Mouse (Mus musculus) kidney, embryonic 15.5 days (tissue): ENCODE data around the gene Btbd9. TPM values are rescaled to one million over a fixed set of nuclear protein-coding genes. Genes with fewer than 3 reads are reported as not detected.

ENCODE experiments used
- ATAC-seq: fragments of 200-750 bp; cut with Nextera tagmentation; replicated peaks from 2 replicates; pipeline ENCODE4 v1.8.0; 2017; ENCODE audit warnings: moderate TSS enrichment; ENCODE audit not compliant: low FRiP score
- H3K27ac ChIP-seq: fragments of 300-500 bp; sonication (generic); 2 replicates; pipeline ENCODE4 v1.5.1; 2015; ENCODE audit warnings: mild to moderate bottlenecking, inconsistent platforms
- H3K27me3 ChIP-seq: fragments of 300-500 bp; sonication (generic); 2 replicates; pipeline ENCODE4 v1.6.1; 2015; ENCODE audit warnings: inconsistent platforms
- H3K36me3 ChIP-seq: fragments of 300-500 bp; sonication (generic); 2 replicates; pipeline ENCODE4 v1.6.1; 2015; ENCODE audit warnings: inconsistent platforms
- H3K4me1 ChIP-seq: fragments of 300-500 bp; sonication (generic); 2 replicates; pipeline ENCODE4 v1.6.1; 2015; ENCODE audit warnings: inconsistent platforms
- H3K4me2 ChIP-seq: fragments of 300-500 bp; sonication (generic); 2 replicates; pipeline ENCODE4 v1.6.1; 2015; ENCODE audit warnings: moderate library complexity, mild to moderate bottlenecking, inconsistent platforms
- H3K4me3 ChIP-seq: fragments of 300-500 bp; sonication (generic); replicated peaks from 2 replicates; pipeline ENCODE4 v1.5.1; 2015; ENCODE audit warnings: mild to moderate bottlenecking, inconsistent platforms
- H3K9ac ChIP-seq: fragments of 300-500 bp; sonication (generic); 2 replicates; pipeline ENCODE4 v1.6.1; 2015; ENCODE audit warnings: mild to moderate bottlenecking, inconsistent platforms
- H3K9me3 ChIP-seq: fragments of 300-500 bp; sonication (generic); replicated peaks from 2 replicates; pipeline ENCODE4 v1.6.1; 2016; ENCODE audit warnings: inconsistent platforms
- WGBS: fragments of 180-500 bp; shearing (Covaris S2); methylation state at CpG from one replicate; pipeline ENCODE4 v1.1.7; 2015; ENCODE audit warnings: mixed read lengths; 5-methylcytosine and 5-hydroxymethylcytosine counted together
- polyA plus RNA-seq: library from polyadenylated mRNA; unstranded; fragments of >200 nt; fragmentation: Nextera tagmentation; extraction: Ambion mirVana; gene quantifications from 2 replicates; pipeline ENCODE4 v1.2.1, GENCODE M21; 2015

Gene Btbd9
- polyA plus RNA-seq, 1 experiment from 2014 or later: 57.8 TPM

GRCm38 (mm10) chr17:30334257-30334656 is 242.0 kb downstream of the Btbd9 start:
- no peak overlapping the region for H3K4me2 ChIP-seq
- H3K9ac ChIP-seq: no peak overlapping the region
- H3K36me3 ChIP-seq: no peaks in the 10 kb centered on the region
- no peaks in the 10 kb centered on the region for H3K27me3 ChIP-seq
- no peak overlapping the region for H3K4me3 ChIP-seq
- H3K27ac ChIP-seq: no peak overlapping the region
- no peak for ATAC-seq
- WGBS: 89% methylated on average over 6 of the region's 6 CpGs
- no peaks in the 10 kb centered on the region for H3K9me3 ChIP-seq
- H3K4me1 ChIP-seq: peaks cover 15% of the 10 kb centered on the region

DNA sequence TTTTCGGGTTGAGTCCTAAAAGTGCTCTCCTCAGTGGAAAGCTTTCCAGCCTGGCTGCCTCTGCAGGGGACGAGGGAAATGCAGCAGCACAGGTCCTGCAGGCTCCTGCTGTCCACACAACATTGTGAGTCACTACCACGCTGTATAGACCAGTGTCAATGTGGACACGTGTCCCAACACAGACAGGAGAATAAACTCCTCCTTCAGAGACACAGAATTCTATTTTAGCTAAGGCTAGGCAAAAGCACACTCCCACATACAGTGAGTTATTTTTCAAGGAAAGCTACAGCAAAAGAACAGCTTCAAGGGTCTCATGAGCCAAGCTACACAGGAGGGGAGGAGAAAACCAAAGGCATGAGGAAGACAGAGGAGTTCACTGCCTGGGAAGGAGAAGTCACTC is 243.2 kb downstream of the Btbd9 start:
- no peaks in the 10 kb centered on the region for H3K36me3 ChIP-seq
- peaks cover 15% of the 10 kb centered on the region for H3K4me1 ChIP-seq
- no peak for ATAC-seq
- no peak overlapping the region for H3K4me2 ChIP-seq
- H3K4me3 ChIP-seq: no peak overlapping the region
- no peaks in the 10 kb centered on the region for H3K27me3 ChIP-seq
- no peak overlapping the region for H3K9ac ChIP-seq
- no peak overlapping the region for H3K27ac ChIP-seq
- WGBS: 79% methylated on average over 4 of the region's 4 CpGs
- H3K9me3 ChIP-seq: no peaks in the 10 kb centered on the region

- Histone ChIP-seq H3K27me3 (no peaks in the 10 kb centered on the region), H3K36me3 (no peaks in the 10 kb centered on the region), H3K4me1 (peaks cover 10% of the 10 kb centered on the region), H3K4me3 (no peak overlapping the region), H3K27ac (no peak overlapping the region), H3K9me3 (no peaks in the 10 kb centered on the region), H3K9ac (no peak overlapping the region), H3K4me2 (no peak overlapping the region)
- no peak for ATAC-seq
- WGBS: 66% methylated on average over 6 of the region's 6 CpGs
These were observed 244.9 kb downstream of the Btbd9 start for GRCm38 (mm10) chr17:30331380-30331779.

- no peak overlapping the region for H3K4me3 ChIP-seq
- H3K27ac ChIP-seq: no peak overlapping the region
- H3K27me3 ChIP-seq: no peaks in the 10 kb centered on the region
- 78% methylated on average over 2 of the region's 2 CpGs for WGBS
- ATAC-seq: no peak
- H3K4me1 ChIP-seq: no peaks in the 10 kb centered on the region
- H3K9me3 ChIP-seq: no peaks in the 10 kb centered on the region
- no peak overlapping the region for H3K9ac ChIP-seq
- no peak overlapping the region for H3K4me2 ChIP-seq
- H3K36me3 ChIP-seq: no peaks in the 10 kb centered on the region
These were observed 246.8 kb downstream of the Btbd9 start for GRCm38 (mm10) chr17:30329531-30329930.

GRCm38 (mm10) chr17:30328924-30329323 is 247.4 kb downstream of the Btbd9 start:
- Histone ChIP-seq H3K27me3 (no peaks in the 10 kb centered on the region), H3K9ac (no peak overlapping the region), H3K36me3 (no peaks in the 10 kb centered on the region), H3K27ac (no peak overlapping the region), H3K9me3 (no peaks in the 10 kb centered on the region), H3K4me3 (no peak overlapping the region), H3K4me1 (no peaks in the 10 kb centered on the region), H3K4me2 (no peak overlapping the region)
- WGBS: 72% methylated on average over 5 of the region's 5 CpGs
- no peak for ATAC-seq

DNA sequence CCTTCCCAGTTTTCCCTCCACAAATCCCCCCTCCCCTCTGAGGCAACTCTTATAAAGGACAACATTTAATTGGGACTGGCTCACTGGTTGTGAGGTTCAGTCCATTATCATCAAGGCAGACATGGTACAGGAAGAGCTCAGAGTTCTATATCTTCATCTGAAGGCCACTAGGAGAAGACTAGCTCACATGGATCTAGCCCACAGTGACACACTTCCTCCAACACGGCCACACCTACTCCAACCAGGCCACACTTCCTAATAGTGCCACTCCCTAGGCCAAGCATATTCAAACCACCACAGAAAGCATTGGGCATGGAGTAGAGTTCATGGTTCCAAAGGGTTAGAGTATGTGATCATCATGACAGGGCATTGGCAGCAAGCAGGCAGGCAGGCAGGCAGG is 249.4 kb downstream of the Btbd9 start:
- Histone ChIP-seq H3K36me3 (no peaks in the 10 kb centered on the region), H3K27me3 (no peaks in the 10 kb centered on the region), H3K9ac (no peak overlapping the region), H3K27ac (no peak overlapping the region), H3K4me3 (no peak overlapping the region), H3K9me3 (no peaks in the 10 kb centered on the region), H3K4me1 (no peaks in the 10 kb centered on the region), H3K4me2 (no peak overlapping the region)
- no peak for ATAC-seq
- WGBS: 84% methylated on average over 1 of the region's 1 CpGs

DNA sequence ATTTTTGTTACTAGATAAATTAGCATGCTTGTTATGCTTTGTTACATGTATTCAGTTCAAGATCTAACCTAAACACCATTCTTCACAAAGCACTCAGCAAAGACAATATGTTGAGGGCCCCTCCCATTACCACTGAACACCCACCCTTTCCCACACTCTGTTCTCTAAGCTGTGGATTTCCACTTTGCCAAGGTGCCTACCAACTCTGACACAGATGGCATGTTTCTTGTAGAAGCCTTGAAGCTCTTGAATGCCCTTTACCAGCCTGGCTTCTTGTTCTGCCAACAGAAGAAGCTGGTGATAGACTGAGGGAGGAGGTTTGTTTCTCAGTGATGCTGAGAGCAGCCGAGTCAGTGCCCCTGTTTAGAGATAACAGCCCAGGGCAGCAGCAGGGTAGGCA is 256.0 kb downstream of the Btbd9 start:
- H3K4me3 ChIP-seq: no peak overlapping the region
- no peaks in the 10 kb centered on the region for H3K4me1 ChIP-seq
- H3K27ac ChIP-seq: no peak overlapping the region
- no peaks in the 10 kb centered on the region for H3K27me3 ChIP-seq
- no peak overlapping the region for H3K9ac ChIP-seq
- H3K4me2 ChIP-seq: no peak overlapping the region
- 50% methylated on average over 1 of the region's 1 CpGs for WGBS
- H3K9me3 ChIP-seq: no peaks in the 10 kb centered on the region
- H3K36me3 ChIP-seq: no peaks in the 10 kb centered on the region
- no peak for ATAC-seq

- WGBS: 66% methylated on average over 4 of the region's 4 CpGs
- Histone ChIP-seq H3K4me3 (no peak overlapping the region), H3K4me1 (peaks cover 3% of the 10 kb centered on the region; the same call in 1 of the 2 replicates), H3K4me2 (no peak overlapping the region), H3K27ac (no peak overlapping the region), H3K9me3 (no peaks in the 10 kb centered on the region), H3K27me3 (no peaks in the 10 kb centered on the region), H3K36me3 (no peaks in the 10 kb centered on the region), H3K9ac (no peak overlapping the region)
- ATAC-seq: 0 out of 2 replicates have a peak, but pooled peaks have one; percentile 43
These were observed 263.6 kb downstream of the Btbd9 start for GRCm38 (mm10) chr17:30312688-30313087.

- Histone ChIP-seq H3K27me3 (no peaks in the 10 kb centered on the region), H3K4me1 (peaks cover 11% of the 10 kb centered on the region; the same call in 1 of the 2 replicates), H3K36me3 (no peaks in the 10 kb centered on the region), H3K4me2 (no peak overlapping the region), H3K9me3 (no peaks in the 10 kb centered on the region), H3K4me3 (no peak overlapping the region), H3K9ac (no peak overlapping the region), H3K27ac (no peak overlapping the region)
- no peak for ATAC-seq
- 69% methylated on average over 4 of the region's 4 CpGs for WGBS
These were observed 266.7 kb downstream of the Btbd9 start for GRCm38 (mm10) chr17:30309627-30310026.

GRCm38 (mm10) chr17:30308889-30309288 is 267.4 kb downstream of the Btbd9 start:
- no peaks in the 10 kb centered on the region for H3K27me3 ChIP-seq
- H3K9me3 ChIP-seq: no peaks in the 10 kb centered on the region
- H3K36me3 ChIP-seq: no peaks in the 10 kb centered on the region
- WGBS: 85% methylated on average over 4 of the region's 4 CpGs
- H3K4me1 ChIP-seq: peaks cover 11% of the 10 kb centered on the region; the same call in 1 of the 2 replicates
- H3K4me3 ChIP-seq: no peak overlapping the region
- H3K4me2 ChIP-seq: no peak overlapping the region
- no peak for ATAC-seq
- no peak overlapping the region for H3K9ac ChIP-seq
- H3K27ac ChIP-seq: no peak overlapping the region

- ATAC-seq: no peak
- Histone ChIP-seq H3K9me3 (no peaks in the 10 kb centered on the region), H3K4me3 (no peak overlapping the region), H3K4me1 (peaks cover 11% of the 10 kb centered on the region; the same call in 1 of the 2 replicates), H3K9ac (no peak overlapping the region), H3K27ac (no peak overlapping the region), H3K36me3 (no peaks in the 10 kb centered on the region), H3K27me3 (no peaks in the 10 kb centered on the region), H3K4me2 (no peak overlapping the region)
- WGBS: 87% methylated on average over 13 of the region's 13 CpGs
These were observed 268.0 kb downstream of the Btbd9 start for GRCm38 (mm10) chr17:30308317-30308716.

GRCm38 (mm10) chr17:30307168-30307567 is 269.1 kb downstream of the Btbd9 start:
- Histone ChIP-seq H3K9me3 (no peaks in the 10 kb centered on the region), H3K4me2 (no peak overlapping the region), H3K9ac (no peak overlapping the region), H3K4me1 (peaks cover 9% of the 10 kb centered on the region; the same call in 1 of the 2 replicates), H3K36me3 (no peaks in the 10 kb centered on the region), H3K4me3 (no peak overlapping the region), H3K27ac (no peak overlapping the region), H3K27me3 (no peaks in the 10 kb centered on the region)
- 60% methylated on average over 10 of the region's 10 CpGs for WGBS
- ATAC-seq: no peak

GRCm38 (mm10) chr17:30304766-30305165 is 271.5 kb downstream of the Btbd9 start:
- Histone ChIP-seq H3K27ac (no peak overlapping the region), H3K4me3 (no peak overlapping the region), H3K9me3 (no peaks in the 10 kb centered on the region)

More at GRCm38 (mm10) chr17:30304766-30305165, 271.5 kb downstream of the Btbd9 start:
- no peaks in the 10 kb centered on the region for H3K27me3 ChIP-seq
- no peaks in the 10 kb centered on the region for H3K36me3 ChIP-seq
- ATAC-seq: no peak
- H3K4me1 ChIP-seq: peaks cover 9% of the 10 kb centered on the region; the same call in 1 of the 2 replicates
- 75% methylated on average over 2 of the region's 2 CpGs for WGBS
- no peak overlapping the region for H3K9ac ChIP-seq
- no peak overlapping the region for H3K4me2 ChIP-seq
